Mouse (Mus musculus) olfactory bulb, adult 2 months (tissue): ENCODE measurements around the gene Cacng4. TPM values are rescaled to one million over a fixed set of nuclear protein-coding genes. Genes with fewer than 3 reads are reported as not detected.

Source experiments
- H3K27ac ChIP-seq: fragments of 200-500 bp; 2 replicates; pipeline ENCODE4 v1.5.1; 2012; ENCODE audit warnings: low read depth, low read length; ENCODE audit not compliant: insufficient read depth
- H3K4me1 ChIP-seq: fragments of 200-500 bp; 2 replicates; pipeline ENCODE4 v1.6.1; 2012; ENCODE audit warnings: low read length; ENCODE audit not compliant: control insufficient read depth, insufficient read depth
- H3K4me3 ChIP-seq: fragments of 200-500 bp; 2 replicates; pipeline ENCODE4 v1.5.1; 2012; ENCODE audit warnings: mild to moderate bottlenecking, low read depth, low read length, moderate library complexity; ENCODE audit not compliant: insufficient read depth
- CTCF ChIP-seq: fragments of 200-500 bp; IDR thresholded peaks from 2 replicates; pipeline ENCODE4 v1.5.1; 2012; ENCODE audit warnings: low read depth, mild to moderate bottlenecking, low read length, moderate library complexity; ENCODE audit not compliant: insufficient read depth
- POLR2A ChIP-seq: fragments of 200-500 bp; IDR thresholded peaks from 2 replicates; pipeline ENCODE4 v1.6.1; 2012; ENCODE audit warnings: mild to moderate bottlenecking, low read depth, low read length, moderate library complexity; ENCODE audit not compliant: insufficient read depth
- WGBS: fragments of 180-500 bp; shearing (Covaris S2); methylation state at CpG from one replicate; pipeline ENCODE4 v1.1.7; 2018; 5-methylcytosine and 5-hydroxymethylcytosine counted together
- polyA plus RNA-seq: library from polyadenylated mRNA; stranded (reverse); fragments of >200 nt; gene quantifications from 2 replicates; pipeline ENCODE4 v1.2.4, GENCODE M21; 2012; ENCODE audit warnings: low replicate concordance; ENCODE audit not compliant: missing spikeins, insufficient read depth, insufficient read length

Gene Cacng4
- polyA plus RNA-seq, 1 experiment, result not detected

GRCm38 (mm10) chr11:107683544-107684465 lies 110.6 kb downstream of the Cacng4 start:
- Histone ChIP-seq H3K27ac (no peak overlapping the region), H3K4me3 (no peak overlapping the region), H3K4me1 (peaks cover 10% of the 10 kb centered on the region)
- no peak for TF ChIP-seq CTCF
- WGBS, result 46% methylated on average over 19 of the region's 19 CpGs

GRCm38 (mm10) chr11:107682694-107683355 lies 111.5 kb downstream of the Cacng4 start:
- Histone ChIP-seq H3K4me3 (no peak overlapping the region), H3K27ac (no peak overlapping the region), H3K4me1 (peaks cover 10% of the 10 kb centered on the region)
- TF ChIP-seq CTCF, result no peak
- no peak for TF ChIP-seq POLR2A
- 64% methylated on average over 9 of the region's 9 CpGs for WGBS

Other genes with a start within 250 kb of the Cacng4 start
- 77.6 TPM in 1 of 2 replicates, not detected in the other for gene Helz, start 246.6 kb downstream of the Cacng4 start, polyA plus RNA-seq
- gene Cacng1, start 78.0 kb downstream of the Cacng4 start, polyA plus RNA-seq, result not detected in 2 replicates
- 289 TPM in 1 of 2 replicates, not detected in the other for gene Cacng5, start 120.5 kb upstream of the Cacng4 start, polyA plus RNA-seq